Mouse (Mus musculus) liver, adult (tissue): ENCODE data around the gene Gli2.

ENCODE experiments used
- GATA4 ChIP-seq: IDR thresholded peaks from 2 replicates; pipeline ENCODE4 v1.6.1; 2014; ENCODE audit warnings: mild to moderate bottlenecking, low read length; ENCODE audit not compliant: insufficient replicate concordance

Gli2 gene

GRCm38 (mm10) chr1:118873559-118873958 is 179.9 kb downstream of the Gli2 start:
- TF ChIP-seq GATA4, result no peak

GRCm38 (mm10) chr1:118864735-118865134 is 188.7 kb downstream of the Gli2 start:
- no peak for TF ChIP-seq GATA4

- no peak for TF ChIP-seq GATA4
Measured at GRCm38 (mm10) chr1:118864031-118864430, 189.4 kb downstream of the Gli2 start.

GRCm38 (mm10) chr1:118858101-118858500 is 195.3 kb downstream of the Gli2 start:
- TF ChIP-seq GATA4, result no peak

GRCm38 (mm10) chr1:118830658-118831057 is 222.8 kb downstream of the Gli2 start:
- no peak for TF ChIP-seq GATA4

GRCm38 (mm10) chr1:118826614-118827013 is 226.8 kb downstream of the Gli2 start:
- TF ChIP-seq GATA4, result no peak

- TF ChIP-seq GATA4, result no peak
Measured at GRCm38 (mm10) chr1:118825467-118826219, 227.8 kb downstream of the Gli2 start.

- no peak for TF ChIP-seq GATA4
Measured at GRCm38 (mm10) chr1:118825035-118825434, 228.4 kb downstream of the Gli2 start.

- no peak for TF ChIP-seq GATA4
Measured at GRCm38 (mm10) chr1:118822258-118822657, 231.2 kb downstream of the Gli2 start.

- TF ChIP-seq GATA4, result no peak
Measured at GRCm38 (mm10) chr1:118815015-118815414, 238.4 kb downstream of the Gli2 start.

- TF ChIP-seq GATA4, result no peak
Measured at GRCm38 (mm10) chr1:118810336-118810735, 243.1 kb downstream of the Gli2 start.

GRCm38 (mm10) chr1:118806727-118807126 is 246.7 kb downstream of the Gli2 start:
- TF ChIP-seq GATA4, result no peak

GRCm38 (mm10) chr1:118802166-118802565 is 251.3 kb downstream of the Gli2 start:
- no peak for TF ChIP-seq GATA4

GRCm38 (mm10) chr1:118799322-118800116 is 253.9 kb downstream of the Gli2 start:
- TF ChIP-seq GATA4, result no peak

- TF ChIP-seq GATA4, result no peak
Measured at GRCm38 (mm10) chr1:118795415-118796167, 257.8 kb downstream of the Gli2 start.
